In the genomic region with DNA sequence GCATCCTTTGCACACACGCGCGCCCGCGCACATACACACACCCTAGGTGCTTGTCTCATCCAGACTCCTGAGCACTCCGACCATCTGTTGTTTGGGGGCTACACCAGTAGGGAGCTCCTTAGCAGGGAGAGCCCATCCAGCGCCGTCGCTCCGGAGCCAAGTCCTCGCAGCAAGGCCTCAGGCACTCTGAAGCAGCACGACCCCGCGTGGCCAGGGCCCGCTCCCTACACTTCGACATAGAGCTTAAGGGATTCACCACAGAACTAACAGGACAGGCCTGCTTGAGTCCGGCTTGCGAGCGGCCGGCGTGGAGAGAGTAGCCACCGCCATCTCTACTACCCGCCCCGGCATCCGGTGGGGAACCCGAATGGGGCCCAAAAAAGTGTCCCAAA, we compare ENCODE assay signal across 8 mouse cellular contexts. TPM values are rescaled to one million over a fixed set of nuclear protein-coding genes. Genes with fewer than 3 reads are reported as not detected.
DNase-seq lines count a peak whose midpoint lies in the region; ATAC-seq and TF ChIP-seq lines count a peak whose summit lies in the region.

No protein-coding gene starts in this region.

- peak overlapping the region; percentile 87 for H3K27ac ChIP-seq in hindbrain, embryonic 15.5 days (replicated peaks)
- peak overlapping the region; percentile 83 for H3K27ac ChIP-seq in left cerebral cortex, adult 2 months

- peak; percentile 9 for TF ChIP-seq CTCF in left cerebral cortex, adult 2 months (IDR thresholded peaks at IDR 0.05)

- H3K27me3 ChIP-seq in hindbrain, embryonic 15.5 days = no peaks in the 10 kb centered on the region

- H3K4me3 ChIP-seq in hindbrain, embryonic 15.5 days = peak overlapping the region; percentile 58
- H3K4me3 ChIP-seq in left cerebral cortex, adult 2 months = peak overlapping the region; percentile 87

- H3K4me1 ChIP-seq in hindbrain, embryonic 15.5 days (replicated peaks) = peaks cover 39% of the 10 kb centered on the region

- intact Hi-C loops in left cerebral cortex, adult 2 months (cut with DNase I) = no loop called here

- WGBS in hindbrain, embryonic 15.5 days = under 1% methylated on average over 26 of the region's 26 CpGs

- peak; percentile 48 for DNase-seq in T-cell, adult 2 months (ENCODE audit: low spot score)
- peak; percentile 71 to 79 for DNase-seq in cerebellum, postnatal 14 days
- peak; percentile 37 to 59 for DNase-seq in frontal cortex, postnatal 14 days (ENCODE audit: low spot score in 2 of 2)
- peak; percentile 41 to 55 for DNase-seq in left cerebral cortex, adult 2 months (ENCODE audit: extremely low spot score in 1 of 2, low spot score in 2 of 2)
- peak; percentile 77 to 82 for DNase-seq in lung, postnatal 4 days
- DNase-seq in right cerebral cortex, adult 2 months (ENCODE audit: low spot score in 2 of 2) = peak; percentile 57 to 64
- DNase-seq in yolk sac, embryonic 10.5 days (ENCODE audit: low spot score) = peak; percentile 62

- peak overlapping the region; percentile 71 for H3K4me2 ChIP-seq in hindbrain, embryonic 15.5 days

- peak overlapping the region; percentile 72 for H3K9ac ChIP-seq in hindbrain, embryonic 15.5 days

- no peaks in the 10 kb centered on the region for H3K9me3 ChIP-seq in hindbrain, embryonic 15.5 days

- H3K36me3 ChIP-seq in hindbrain, embryonic 15.5 days = peaks cover 14% of the 10 kb centered on the region

- ATAC-seq in hindbrain, embryonic 15.5 days (ENCODE audit: low FRiP score, low read depth) = 0 out of 2 replicates have a peak, but pooled peaks have one; percentile 10

RNA-seq across cellular contexts. Expression of a gene that starts 0.7 kb away (rescaled TPM):
- polyA plus RNA-seq in hindbrain, embryonic 15.5 days (2015; fragmentation: Nextera tagmentation; extraction: Ambion mirVana) = 228 and 230 TPM in 2 replicates
- total RNA-seq in left cerebral cortex, adult 2 months (2021) = 100 to 1,000 TPM; 119 to 131 TPM

RNA-seq across cellular contexts. Expression of a gene that starts 18.3 kb away (rescaled TPM):
- 2.6 and 2.7 TPM in 2 replicates for polyA plus RNA-seq in hindbrain, embryonic 15.5 days (2015; fragmentation: Nextera tagmentation; extraction: Ambion mirVana)
- 1 to 10 TPM; 1.0 to 1.4 TPM for total RNA-seq in left cerebral cortex, adult 2 months (2021)

RNA-seq across cellular contexts. Expression of a gene that starts 47.6 kb away (rescaled TPM):
- 60.1 and 61.3 TPM in 2 replicates for polyA plus RNA-seq in hindbrain, embryonic 15.5 days (2015; fragmentation: Nextera tagmentation; extraction: Ambion mirVana)
- 100 to 1,000 TPM; 117 to 121 TPM for total RNA-seq in left cerebral cortex, adult 2 months (2021)

RNA-seq across cellular contexts. Expression of a gene that starts 54.5 kb away (rescaled TPM):
- 9.8 and 11.1 TPM in 2 replicates for polyA plus RNA-seq in hindbrain, embryonic 15.5 days (2015; fragmentation: Nextera tagmentation; extraction: Ambion mirVana)
- 100 to 1,000 TPM in 1 of 2 experiments, 10 to 100 TPM in 1; 98.9 to 109 TPM for total RNA-seq in left cerebral cortex, adult 2 months (2021)

Comparison
In these comparisons a context has a peak if more than half of its experiments do, and no peak if none do; other contexts are left out.
1. Peak in every context shown above with its lines: DNase-seq, ATAC-seq, H3K4me3 ChIP-seq and H3K27ac ChIP-seq.